Mouse (Mus musculus) limb, embryonic 12.5 days (tissue): Measurements from ENCODE around the gene Unc13a. TPM values are rescaled to one million over a fixed set of nuclear protein-coding genes. Genes with fewer than 3 reads are reported as not detected.

Source experiments
- ATAC-seq: fragments of 200-750 bp; cut with Nextera tagmentation; 2 replicates; pipeline ENCODE4 v1.8.0; 2017; ENCODE audit warnings: low read depth, moderate TSS enrichment; ENCODE audit not compliant: insufficient number of reproducible peaks, insufficient read depth, low FRiP score, low TSS enrichment
- H3K27ac ChIP-seq: fragments of 300-500 bp; sonication (generic); 2 replicates; pipeline ENCODE4 v1.5.1; 2016; ENCODE audit warnings: mild to moderate bottlenecking, moderate library complexity
- H3K27me3 ChIP-seq: fragments of 300-500 bp; sonication (generic); 2 replicates; pipeline ENCODE4 v1.6.1; 2016; ENCODE audit warnings: mild to moderate bottlenecking, moderate library complexity
- H3K36me3 ChIP-seq: fragments of 300-500 bp; sonication (generic); 2 replicates; pipeline ENCODE4 v1.6.1; 2016; ENCODE audit warnings: mild to moderate bottlenecking, moderate library complexity
- H3K4me1 ChIP-seq: fragments of 300-500 bp; sonication (generic); replicated peaks from 2 replicates; pipeline ENCODE4 v1.6.1; 2016
- H3K4me2 ChIP-seq: fragments of 300-500 bp; sonication (generic); 2 replicates; pipeline ENCODE4 v1.6.1; 2016; ENCODE audit warnings: mild to moderate bottlenecking, moderate library complexity
- H3K4me3 ChIP-seq: fragments of 300-500 bp; sonication (generic); replicated peaks from 2 replicates; pipeline ENCODE4 v1.5.1; 2016; ENCODE audit warnings: mild to moderate bottlenecking
- H3K9ac ChIP-seq: fragments of 300-500 bp; sonication (generic); replicated peaks from 2 replicates; pipeline ENCODE4 v1.6.1; 2016; ENCODE audit warnings: mild to moderate bottlenecking, moderate library complexity
- H3K9me3 ChIP-seq: fragments of 300-500 bp; sonication (generic); 2 replicates; pipeline ENCODE4 v1.6.1; 2016; ENCODE audit warnings: mild to moderate bottlenecking, moderate library complexity
- WGBS: fragments of 180-500 bp; shearing (Covaris S2); methylation state at CpG from one replicate; pipeline ENCODE4 v1.1.7; 2016; 5-methylcytosine and 5-hydroxymethylcytosine counted together
- polyA plus RNA-seq: library from polyadenylated mRNA; unstranded; fragments of >200 nt; fragmentation: Nextera tagmentation; extraction: Ambion mirVana; gene quantifications from 2 replicates; pipeline ENCODE4 v1.2.1, GENCODE M21; 2016

The Unc13a gene
- polyA plus RNA-seq, 1 experiment from 2014 or later = 0.60 TPM

GRCm38 (mm10) chr8:71665331-71666130 is 6.0 kb downstream of the Unc13a start:
- no peak; the same call in 1 of the 2 replicates for ATAC-seq
- Histone ChIP-seq H3K4me3 (peak overlapping the region; percentile 16), H3K4me2 (peak overlapping the region; percentile 44), H3K9me3 (no peaks in the 10 kb centered on the region), H3K27ac (no peak overlapping the region), H3K36me3 (no peaks in the 10 kb centered on the region), H3K4me1 (peaks cover 27% of the 10 kb centered on the region), H3K9ac (no peak overlapping the region), H3K27me3 (peaks cover 95% of the 10 kb centered on the region)
- 4% methylated on average over 22 of the region's 22 CpGs for whole genome bisulfite sequencing

DNA sequence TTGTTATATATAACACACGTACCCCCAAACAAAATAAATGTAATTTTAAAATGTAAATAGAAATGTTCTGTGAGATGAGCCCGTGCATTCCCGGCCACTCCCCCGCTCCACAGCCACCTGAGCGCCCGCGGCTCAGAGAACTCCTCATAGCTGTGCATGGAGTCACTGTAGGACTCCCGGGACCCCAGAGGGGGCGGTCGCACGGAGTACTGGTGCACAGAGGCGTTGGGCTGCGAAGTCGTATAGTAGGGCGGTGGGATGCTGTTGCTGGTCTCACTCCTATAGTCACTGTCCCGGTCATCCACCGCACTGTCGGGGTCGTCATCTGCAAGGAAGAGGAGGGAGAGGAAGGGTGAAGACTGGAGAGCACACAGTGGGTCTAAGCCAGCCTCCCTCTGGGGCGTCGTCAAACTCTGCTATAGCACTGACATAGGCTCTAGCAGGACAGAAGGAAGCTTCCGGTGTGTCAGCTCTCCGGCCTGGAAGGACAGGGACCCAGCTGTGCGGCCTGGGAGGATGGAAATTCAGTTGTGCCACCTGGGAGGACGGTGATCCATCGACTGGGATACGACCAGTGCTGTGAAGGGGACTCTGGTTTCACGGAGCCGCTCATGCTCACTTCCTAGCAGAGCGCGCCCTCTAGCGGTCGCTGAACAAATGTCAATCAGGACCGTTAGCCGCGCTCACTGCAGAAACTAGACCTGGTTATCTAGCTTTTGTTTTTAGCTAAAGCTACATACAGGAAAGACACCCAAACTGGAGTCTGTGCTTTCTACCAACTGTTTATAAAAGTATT is 11.0 kb downstream of the Unc13a start:
- H3K27me3 ChIP-seq = peaks cover 97% of the 10 kb centered on the region
- H3K36me3 ChIP-seq = no peaks in the 10 kb centered on the region
- 8% methylated on average over 36 of the region's 36 CpGs for WGBS
- peak overlapping the region; percentile 22; the same call in 1 of the 2 replicates for H3K4me2 ChIP-seq
- peak; percentile 39; the same call in 1 of the 2 replicates for ATAC-seq
- H3K4me1 ChIP-seq = no peaks in the 10 kb centered on the region
- no peak overlapping the region for H3K9ac ChIP-seq
- no peak overlapping the region for H3K4me3 ChIP-seq
- H3K9me3 ChIP-seq = no peaks in the 10 kb centered on the region
- no peak overlapping the region for H3K27ac ChIP-seq

GRCm38 (mm10) chr8:71659751-71660150 is 11.8 kb downstream of the Unc13a start:
- H3K9ac ChIP-seq = no peak overlapping the region
- H3K9me3 ChIP-seq = no peaks in the 10 kb centered on the region
- H3K4me1 ChIP-seq = peaks cover under 1% of the 10 kb centered on the region
- no peaks in the 10 kb centered on the region for H3K36me3 ChIP-seq
- H3K4me3 ChIP-seq = no peak overlapping the region
- peaks cover 97% of the 10 kb centered on the region for H3K27me3 ChIP-seq
- no peak overlapping the region for H3K27ac ChIP-seq
- H3K4me2 ChIP-seq = no peak overlapping the region
- WGBS = 61% methylated on average over 1 of the region's 1 CpGs
- ATAC-seq = no peak

DNA sequence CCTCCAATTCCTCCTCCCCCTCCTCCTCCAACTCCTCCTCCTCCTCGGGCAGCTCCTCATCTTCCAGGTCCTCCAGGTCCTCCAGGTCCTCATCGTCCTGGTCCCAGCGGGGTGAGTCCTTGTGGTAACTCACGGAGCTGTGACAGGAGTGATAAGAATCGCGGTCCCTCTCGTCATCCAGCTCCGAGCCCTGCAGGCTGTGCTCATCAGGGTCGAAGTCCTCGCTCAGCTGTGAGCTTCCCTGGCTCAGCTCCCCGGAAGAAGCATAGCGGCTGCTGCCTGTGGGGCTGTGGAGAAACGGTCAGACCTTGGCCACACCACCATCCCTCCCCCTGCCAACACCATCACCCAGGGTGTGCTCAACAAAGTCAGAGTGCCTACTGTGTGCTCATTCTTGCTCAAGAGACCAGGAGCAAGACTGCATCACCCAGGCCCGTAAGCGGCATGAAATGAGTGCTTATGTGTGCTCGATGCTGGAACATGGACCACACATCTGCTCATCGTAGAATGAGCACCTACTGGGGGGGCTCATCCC is 13.0 kb downstream of the Unc13a start:
- Histone ChIP-seq H3K4me2 (no peak overlapping the region), H3K36me3 (no peaks in the 10 kb centered on the region), H3K27ac (no peak overlapping the region), H3K4me3 (no peak overlapping the region), H3K27me3 (peaks cover 97% of the 10 kb centered on the region), H3K4me1 (peaks cover 4% of the 10 kb centered on the region), H3K9ac (no peak overlapping the region), H3K9me3 (no peaks in the 10 kb centered on the region)
- ATAC-seq = no peak
- WGBS = 32% methylated on average over 17 of the region's 17 CpGs

DNA sequence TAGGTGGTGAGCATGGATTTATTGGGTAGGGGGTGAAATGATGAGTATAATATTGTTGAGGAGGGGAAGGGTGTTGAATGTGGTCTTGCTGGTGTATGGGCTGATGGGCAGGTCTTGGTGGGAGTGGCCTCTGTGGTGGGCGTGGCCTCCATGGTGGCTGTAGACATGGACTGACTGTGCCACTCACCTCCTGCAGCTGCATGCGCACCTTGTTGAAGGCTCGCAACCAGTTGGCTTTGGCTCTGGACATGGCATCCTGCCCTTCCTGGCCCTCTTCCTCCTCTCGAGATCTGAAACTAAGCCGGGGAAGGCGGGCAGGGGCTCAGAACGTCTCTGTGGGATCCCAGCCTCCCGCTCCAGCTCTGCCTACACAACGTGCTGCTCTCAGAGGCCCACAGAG is 13.7 kb downstream of the Unc13a start:
- no peak overlapping the region for H3K4me2 ChIP-seq
- no peak overlapping the region for H3K27ac ChIP-seq
- peaks cover 97% of the 10 kb centered on the region for H3K27me3 ChIP-seq
- ATAC-seq = no peak
- H3K4me1 ChIP-seq = peaks cover 4% of the 10 kb centered on the region
- no peaks in the 10 kb centered on the region for H3K9me3 ChIP-seq
- no peak overlapping the region for H3K9ac ChIP-seq
- H3K4me3 ChIP-seq = no peak overlapping the region
- H3K36me3 ChIP-seq = no peaks in the 10 kb centered on the region
- WGBS = 31% methylated on average over 9 of the region's 9 CpGs

- H3K36me3 ChIP-seq = no peaks in the 10 kb centered on the region
- peaks cover 86% of the 10 kb centered on the region for H3K27me3 ChIP-seq
- peaks cover 4% of the 10 kb centered on the region for H3K4me1 ChIP-seq
- ATAC-seq = no peak
- H3K4me3 ChIP-seq = peak overlapping the region; percentile 27; the same call in 1 of the 2 replicates
- no peaks in the 10 kb centered on the region for H3K9me3 ChIP-seq
- H3K9ac ChIP-seq = 0 out of 2 replicates have a peak overlapping the region, but pooled peaks have one; percentile 23
- WGBS = 1% methylated on average over 24 of the region's 24 CpGs
- H3K27ac ChIP-seq = no peak overlapping the region
- H3K4me2 ChIP-seq = peak overlapping the region; percentile 44
Observed at GRCm38 (mm10) chr8:71654600-71654999, 17.0 kb downstream of the Unc13a start.

- Histone ChIP-seq H3K4me3 (no peak overlapping the region), H3K4me1 (no peaks in the 10 kb centered on the region), H3K27ac (no peak overlapping the region), H3K9me3 (no peaks in the 10 kb centered on the region), H3K4me2 (no peak overlapping the region), H3K27me3 (0 out of 2 replicates have a peak, but pooled peaks cover 12% of the 10 kb centered on the region), H3K36me3 (no peaks in the 10 kb centered on the region), H3K9ac (no peak overlapping the region)
- 80% methylated on average over 9 of the region's 9 CpGs for WGBS
- no peak for ATAC-seq
Observed at GRCm38 (mm10) chr8:71645510-71645909, 26.0 kb downstream of the Unc13a start.

DNA sequence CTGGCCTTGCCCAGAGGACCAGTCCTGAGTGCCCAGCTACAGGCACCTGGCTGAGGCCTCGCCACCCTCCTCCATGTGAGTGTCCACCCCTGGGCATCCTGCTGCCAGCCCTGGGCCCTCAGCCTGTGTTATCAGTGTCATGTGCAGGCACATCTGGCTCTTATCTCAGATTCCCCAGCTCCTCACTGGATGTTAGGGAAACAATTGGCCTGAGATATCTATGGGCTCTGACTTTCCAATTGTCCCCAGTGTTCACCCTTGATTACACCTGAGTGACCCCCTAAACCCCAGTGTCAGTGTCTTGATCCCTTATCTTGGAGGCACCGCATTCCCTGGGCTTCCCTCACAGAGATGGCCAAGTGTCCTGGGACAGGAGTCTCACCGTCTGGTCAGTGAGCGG is 32.2 kb downstream of the Unc13a start:
- Histone ChIP-seq H3K27me3 (peaks cover 50% of the 10 kb centered on the region), H3K9ac (no peak overlapping the region), H3K4me3 (no peak overlapping the region), H3K4me1 (peaks cover 3% of the 10 kb centered on the region; the same call in 1 of the 2 replicates), H3K27ac (no peak overlapping the region), H3K9me3 (no peaks in the 10 kb centered on the region), H3K4me2 (no peak overlapping the region), H3K36me3 (no peaks in the 10 kb centered on the region)
- no peak for ATAC-seq
- WGBS = 84% methylated on average over 4 of the region's 4 CpGs

GRCm38 (mm10) chr8:71638321-71638720 is 33.2 kb downstream of the Unc13a start:
- Histone ChIP-seq H3K27me3 (peaks cover 60% of the 10 kb centered on the region), H3K9ac (no peak overlapping the region), H3K36me3 (no peaks in the 10 kb centered on the region), H3K4me2 (no peak overlapping the region), H3K9me3 (peaks cover 4% of the 10 kb centered on the region), H3K4me3 (no peak overlapping the region), H3K27ac (no peak overlapping the region), H3K4me1 (peaks cover 5% of the 10 kb centered on the region; the same call in 1 of the 2 replicates)
- WGBS = 76% methylated on average over 6 of the region's 6 CpGs
- no peak for ATAC-seq

DNA sequence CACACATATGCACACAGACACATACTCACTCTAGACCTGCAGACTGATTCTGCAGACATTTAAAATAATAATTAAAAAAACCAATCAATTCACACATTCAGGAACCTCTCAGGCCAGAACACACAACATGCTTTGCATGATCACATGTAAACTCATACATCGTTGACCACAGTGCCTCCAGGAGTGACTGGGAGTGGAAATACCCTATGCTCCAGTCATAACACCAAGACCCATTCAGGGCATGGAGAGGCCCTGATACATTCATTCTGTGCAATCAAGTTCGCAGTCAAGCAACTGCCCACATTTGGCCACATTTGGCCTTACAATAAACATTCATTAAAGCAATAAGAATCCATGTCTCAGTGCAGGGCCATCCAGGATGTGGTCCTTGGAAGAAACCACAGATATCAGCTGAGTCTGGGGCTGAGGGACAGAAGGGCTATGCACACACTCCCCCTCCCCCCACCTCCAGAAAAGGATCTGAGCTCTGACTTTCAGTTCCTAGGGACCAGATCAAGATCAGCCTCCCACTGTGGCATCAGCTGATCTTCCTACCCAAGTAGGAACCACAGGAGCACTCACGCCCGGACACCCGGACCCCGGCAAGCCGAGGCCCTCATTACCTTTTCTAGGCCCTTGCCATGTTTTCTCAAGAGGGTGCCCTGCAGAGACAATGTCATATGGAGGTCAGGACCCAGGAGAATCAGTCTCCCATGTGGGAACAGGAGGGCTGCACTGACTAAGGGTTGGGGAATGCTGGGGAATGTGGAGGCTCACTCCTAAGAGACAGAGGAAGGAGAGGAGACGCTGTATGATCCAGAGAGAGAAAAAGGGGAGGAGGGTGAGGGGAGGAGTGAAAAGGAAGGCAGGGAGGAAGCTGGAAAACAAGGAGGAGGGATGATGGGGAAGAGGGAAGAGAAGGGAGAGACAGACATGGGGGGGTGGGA is 34.1 kb downstream of the Unc13a start:
- Histone ChIP-seq H3K36me3 (no peaks in the 10 kb centered on the region), H3K4me3 (no peak overlapping the region), H3K4me1 (peaks cover 5% of the 10 kb centered on the region; the same call in 1 of the 2 replicates), H3K4me2 (no peak overlapping the region), H3K27ac (no peak overlapping the region), H3K9me3 (peaks cover 13% of the 10 kb centered on the region), H3K27me3 (peaks cover 67% of the 10 kb centered on the region), H3K9ac (no peak overlapping the region)
- WGBS = 71% methylated on average over 8 of the region's 8 CpGs
- ATAC-seq = no peak
